Mouse (Mus musculus): ENCODE results near the gene Gga3.
A peak's percentile ranks its signal among the peaks of the same experiment; 100 is the strongest.

The Gga3 gene

GRCm38 (mm10) chr11:115555717-115556116 is 48.1 kb downstream of the Gga3 start:
- DNase-seq = no peak

- no peak for DNase-seq
These were observed 51.1 kb downstream of the Gga3 start for GRCm38 (mm10) chr11:115552783-115553182.

DNA sequence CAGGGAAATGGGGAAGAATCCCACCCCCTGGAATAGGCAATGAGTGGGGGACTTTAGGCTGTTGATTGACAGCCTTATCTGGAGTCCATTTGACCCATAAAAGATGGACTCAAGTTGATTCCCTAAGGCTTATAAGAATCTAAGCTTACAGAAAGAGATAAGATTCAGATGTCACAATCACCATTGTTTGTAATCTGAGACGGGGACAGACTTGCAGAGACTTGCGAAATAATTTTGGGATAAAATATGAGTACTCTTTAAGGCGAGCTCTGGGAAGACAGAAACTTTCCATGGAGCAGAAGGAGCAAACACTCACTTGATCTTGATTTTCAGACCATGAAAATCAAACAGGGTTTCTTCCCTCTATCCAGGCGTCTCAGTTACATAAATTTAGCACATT is 60.3 kb downstream of the Gga3 start:
- no peak for DNase-seq

GRCm38 (mm10) chr11:115538045-115538444 is 65.8 kb downstream of the Gga3 start:
- no peak for DNase-seq

DNA sequence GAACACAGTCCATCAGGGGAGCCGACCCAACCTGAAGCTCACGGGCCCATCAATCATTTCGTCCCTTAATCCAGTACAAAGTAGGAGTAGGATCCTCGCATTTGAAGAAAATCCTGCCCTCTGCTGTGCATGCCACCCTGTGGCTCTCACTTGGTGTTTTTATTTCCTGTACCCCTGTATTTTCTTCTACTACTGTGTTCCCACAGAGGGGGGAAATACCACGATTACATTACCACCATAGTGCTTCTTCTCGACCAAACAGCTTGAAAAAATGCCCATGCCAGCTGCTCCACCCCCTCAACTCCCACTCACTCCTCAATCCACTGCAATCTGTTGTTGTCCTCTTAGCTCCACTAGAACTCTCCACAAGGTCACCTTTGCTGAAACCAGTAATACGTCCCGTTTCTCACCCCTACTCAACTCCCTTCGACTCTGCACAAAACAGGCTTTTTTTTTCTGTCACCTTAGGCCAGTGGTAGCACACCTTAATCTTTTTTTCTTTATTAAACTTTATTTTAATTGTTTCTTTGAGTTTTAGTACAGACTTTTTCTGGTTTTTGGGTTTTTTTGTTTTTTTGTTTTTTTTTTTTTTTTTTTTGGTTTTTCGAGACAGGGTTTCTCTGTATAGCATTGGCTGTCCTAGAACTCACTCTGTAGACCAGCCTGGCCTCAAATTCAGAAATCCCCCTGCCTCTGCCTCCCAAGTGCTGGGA is 66.8 kb downstream of the Gga3 start:
- DNase-seq = peak; percentile 49

DNA sequence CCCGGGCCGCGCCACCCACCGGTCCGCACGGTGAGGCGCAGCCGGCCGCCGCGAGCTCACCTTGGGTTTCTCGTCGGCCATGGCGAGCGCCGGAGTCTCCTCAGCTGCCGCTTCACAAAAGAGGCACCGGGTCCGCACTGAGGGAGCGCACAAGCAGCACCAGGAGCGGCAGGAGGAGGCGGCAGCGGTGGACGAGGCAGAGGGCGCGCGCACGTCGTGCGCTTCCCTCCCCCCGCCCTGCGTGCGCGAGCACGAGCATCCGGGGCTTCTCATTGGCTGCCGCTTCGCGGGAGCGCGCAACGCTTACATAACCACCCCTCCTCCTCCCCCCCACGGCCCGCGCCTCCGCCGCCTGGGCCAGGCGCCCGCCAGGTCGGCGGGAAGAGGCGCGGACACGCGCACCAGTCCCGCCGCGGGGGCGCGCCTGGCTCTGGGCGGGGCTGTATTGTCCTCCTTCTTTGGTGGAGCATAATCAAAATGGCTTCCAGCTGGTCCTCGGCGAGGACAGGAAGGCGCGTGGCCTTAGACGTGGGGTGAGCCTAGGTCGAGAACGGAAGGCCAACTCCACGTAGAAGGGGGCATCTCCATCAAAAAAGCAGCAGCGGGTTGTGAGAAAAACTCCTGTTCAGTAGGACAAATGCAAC is 67.7 kb downstream of the Gga3 start, which contains the start of gene Sumo2:
TSS of gene Sumo2 (minus strand) at position 239 of the 644 bp plus-strand sequence.
- DNase-seq = peak; percentile 98

DNA sequence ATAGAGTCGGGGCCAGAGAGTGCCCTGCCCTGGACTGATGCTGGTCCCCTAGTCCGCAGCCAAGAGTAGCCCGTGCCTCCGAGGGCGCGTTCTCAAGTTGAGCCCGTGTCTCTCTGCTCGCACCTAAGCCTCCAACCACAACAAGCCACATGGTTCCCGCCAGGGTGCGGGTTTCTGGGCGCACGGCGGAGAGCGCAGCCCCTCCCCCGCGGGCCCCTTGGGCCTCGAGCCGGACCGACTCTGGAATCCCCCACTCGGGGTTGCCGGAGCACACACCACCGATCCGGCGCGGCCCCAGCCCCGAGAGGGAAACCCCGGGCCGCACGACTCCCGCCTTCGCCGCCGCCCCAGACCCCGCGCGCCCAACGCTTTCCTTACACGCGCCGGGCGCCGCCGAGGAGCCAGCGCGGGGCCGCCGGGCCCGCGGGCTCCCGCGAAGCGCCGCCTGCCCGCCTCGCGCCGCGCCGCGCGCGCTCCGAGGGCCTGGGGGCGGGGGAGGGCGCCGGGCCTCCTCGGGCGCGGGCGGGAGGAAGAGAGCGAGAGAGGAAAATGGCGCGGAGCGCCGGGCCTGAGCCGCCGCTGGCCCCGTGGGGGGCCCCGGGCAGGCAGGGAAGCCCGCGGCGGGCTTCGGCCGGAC is 68.3 kb downstream of the Gga3 start:
- peak; percentile 67 for DNase-seq

DNA sequence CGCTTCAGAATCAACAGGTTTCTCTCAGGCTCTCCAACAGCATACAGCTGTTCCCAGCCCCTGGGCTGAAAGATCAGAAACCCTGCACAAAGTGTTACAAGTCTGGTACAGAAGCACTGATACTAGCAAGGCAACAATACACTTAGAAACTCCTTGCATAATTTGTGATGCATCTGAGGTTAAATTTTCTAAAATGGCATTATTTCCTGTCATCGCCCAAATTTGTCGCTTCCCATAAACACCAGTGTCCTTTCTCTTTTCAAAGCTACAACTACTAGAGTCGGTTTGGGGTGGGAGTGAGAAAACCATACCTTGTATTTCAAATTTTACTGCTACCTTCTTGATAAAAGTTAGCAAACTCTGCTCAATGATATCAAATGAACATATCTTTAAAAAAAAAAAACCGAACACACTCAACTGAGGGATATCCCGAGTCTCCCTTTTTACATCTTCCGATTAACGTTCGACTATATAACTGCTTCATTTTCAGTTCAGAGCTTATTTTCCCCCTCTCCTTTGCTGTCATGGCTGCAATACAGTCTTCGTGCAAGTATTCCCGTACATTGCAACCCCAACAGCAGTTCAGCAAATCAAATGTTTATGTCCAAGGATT is 69.0 kb downstream of the Gga3 start:
- DNase-seq = no peak
